Mouse (Mus musculus) CD4-positive helper T cell, adult 2 months (primary cell): ENCODE results near the gene Foxp1.

Experiments
- DNase-seq: peaks from one replicate; pipeline ENCODE4 v3.0.0-alpha.2; 2012; ENCODE audit warnings: low read depth, missing footprints, low spot score

The Foxp1 gene

GRCm38 (mm10) chr6:98949286-98949685 is 573.2 kb downstream of the Foxp1 start:
- DNase-seq, result no peak

DNA sequence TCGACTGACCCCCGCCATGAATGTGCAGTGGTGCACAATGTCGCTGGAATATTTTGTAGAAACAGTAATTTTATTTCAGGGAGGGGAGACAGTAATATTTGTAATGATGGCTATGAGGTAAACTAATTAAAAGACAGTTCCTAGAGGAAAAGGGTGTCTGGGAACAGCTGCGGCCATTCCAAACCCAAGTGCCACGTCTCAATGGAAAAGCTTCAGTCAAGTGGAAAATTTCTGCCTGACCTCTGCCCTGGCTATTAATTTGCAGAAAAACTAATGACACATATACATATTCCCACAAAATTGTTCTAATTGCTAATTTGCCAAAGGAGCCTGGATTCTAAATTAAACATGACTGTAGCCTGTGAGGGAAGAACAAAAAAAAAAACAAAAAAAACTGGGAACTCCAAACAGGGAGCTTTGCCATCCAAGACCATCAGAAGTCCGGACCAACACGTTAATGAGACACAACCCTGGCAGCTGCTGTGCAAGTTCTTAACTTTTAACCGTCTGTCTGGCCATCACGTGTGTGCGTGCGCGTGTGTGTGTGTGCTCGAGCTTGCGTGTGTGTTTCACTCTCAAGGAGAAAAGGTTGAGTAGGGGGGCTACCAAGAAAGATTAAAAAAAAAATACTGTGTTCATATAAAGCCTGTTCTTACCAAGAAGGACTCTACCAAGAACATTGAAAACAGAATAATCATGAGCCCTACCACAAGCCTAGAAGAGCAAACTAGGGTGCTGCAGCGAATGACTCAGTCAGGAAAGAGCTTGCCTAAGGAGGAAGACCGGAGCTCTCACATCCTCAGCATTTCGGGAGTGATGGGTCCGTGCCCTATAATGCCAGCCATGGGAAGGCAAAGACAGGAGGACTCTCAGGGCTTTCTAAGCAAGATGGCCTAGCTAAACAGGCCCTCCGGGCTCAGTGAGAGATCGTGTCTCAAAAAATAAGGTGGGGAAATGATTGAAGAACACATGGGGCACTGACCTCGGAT is 574.1 kb downstream of the Foxp1 start:
- DNase-seq, result no peak

- DNase-seq, result no peak
These were observed 574.9 kb downstream of the Foxp1 start for GRCm38 (mm10) chr6:98947486-98948152.

- DNase-seq, result no peak
These were observed 575.8 kb downstream of the Foxp1 start for GRCm38 (mm10) chr6:98946731-98947130.

GRCm38 (mm10) chr6:98945496-98946412 is 576.8 kb downstream of the Foxp1 start:
- no peak for DNase-seq

DNA sequence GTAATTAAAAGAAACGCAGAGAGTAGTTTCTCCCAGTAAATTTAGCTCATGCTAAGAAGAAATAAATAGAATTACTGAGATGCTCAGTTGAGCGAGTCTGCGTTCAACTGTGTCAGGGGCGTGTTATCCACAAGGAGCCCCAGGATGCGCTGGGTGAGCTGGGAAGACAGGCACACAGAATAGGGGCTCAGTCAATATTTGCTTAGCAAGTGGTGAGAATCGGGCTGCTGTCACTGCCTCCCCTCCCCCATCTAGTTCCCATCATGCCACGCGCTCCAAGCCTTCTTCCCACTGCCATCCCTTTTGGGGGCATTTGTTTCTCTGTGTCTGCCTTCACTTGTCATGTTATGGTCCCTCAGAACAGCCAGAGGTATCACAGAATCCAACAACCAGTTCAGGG is 584.2 kb downstream of the Foxp1 start:
- DNase-seq, result no peak

GRCm38 (mm10) chr6:98937513-98937912 is 585.0 kb downstream of the Foxp1 start:
- no peak for DNase-seq

- DNase-seq, result no peak
These were observed 586.1 kb downstream of the Foxp1 start for GRCm38 (mm10) chr6:98936377-98936776.

DNA sequence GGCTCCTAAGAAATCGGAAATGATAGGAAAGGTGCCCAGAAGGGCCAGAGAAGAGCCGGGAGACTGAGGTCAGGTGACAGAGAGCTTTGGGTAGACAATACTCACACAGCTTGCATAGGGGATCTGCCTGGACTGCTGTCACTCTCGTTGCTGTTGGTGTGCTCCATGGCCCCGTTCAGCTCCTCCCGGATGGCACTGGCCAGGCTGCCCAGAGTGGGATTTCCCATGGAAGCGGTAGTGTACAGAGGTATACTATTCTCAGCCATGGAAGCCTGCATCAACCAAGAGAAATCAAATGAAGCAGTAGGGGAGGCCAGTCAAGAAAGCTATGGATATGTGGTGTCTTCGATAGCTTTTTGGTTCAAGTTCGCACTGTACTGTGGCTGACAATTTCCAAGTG is 587.4 kb downstream of the Foxp1 start:
- DNase-seq, result no peak

DNA sequence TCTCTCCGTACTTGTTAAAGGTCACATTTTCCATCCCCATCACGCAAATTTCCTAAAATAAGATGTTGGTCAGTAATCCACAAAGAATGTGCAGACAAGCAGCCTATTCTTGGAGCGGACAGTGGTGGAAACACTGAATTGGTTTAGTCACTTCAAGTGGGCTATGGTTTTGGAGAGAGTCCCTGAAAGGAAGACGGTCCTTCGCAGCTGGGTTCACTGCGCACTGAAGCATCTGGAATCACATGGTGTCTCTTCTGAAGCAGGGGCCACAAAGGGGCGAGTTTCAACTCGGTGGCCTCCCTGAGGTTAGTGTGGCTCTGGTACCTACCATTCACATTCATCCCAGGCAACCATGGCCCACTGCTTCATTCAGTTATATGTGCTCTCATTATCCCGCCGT is 588.1 kb downstream of the Foxp1 start:
- no peak for DNase-seq

- no peak for DNase-seq
These were observed 589.3 kb downstream of the Foxp1 start for GRCm38 (mm10) chr6:98933135-98933724.

DNA sequence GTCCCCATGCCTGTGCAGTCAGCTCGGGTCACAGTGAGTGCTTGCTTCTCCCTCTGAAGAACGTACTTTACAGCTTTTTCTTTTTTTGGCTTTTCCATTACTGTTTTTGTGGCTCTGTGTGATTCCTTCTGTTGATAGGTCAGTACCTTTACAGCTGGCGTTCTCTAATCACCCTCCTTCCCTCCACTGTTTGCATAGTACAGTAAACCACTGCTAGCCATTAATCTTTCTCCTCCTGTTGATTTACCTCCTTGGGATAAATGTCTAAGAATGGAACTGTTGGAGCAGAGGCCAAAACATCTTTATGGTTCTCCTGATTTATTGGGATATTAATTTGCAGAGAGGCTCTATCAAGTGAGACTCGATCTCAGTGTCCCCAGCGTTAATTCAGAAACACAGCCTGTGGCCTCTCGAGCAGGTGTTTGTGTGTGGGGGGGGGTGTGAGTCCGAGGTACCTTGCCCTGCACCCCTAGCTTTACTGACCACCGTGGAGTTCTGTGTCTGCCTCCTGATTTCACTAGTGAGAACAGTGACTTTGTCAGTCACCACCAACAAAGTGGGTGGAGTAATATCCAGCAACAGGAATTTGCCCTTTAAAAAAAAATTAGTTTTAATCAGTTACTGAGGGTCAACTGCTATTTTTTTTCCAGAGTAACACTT is 590.5 kb downstream of the Foxp1 start:
- no peak for DNase-seq

DNA sequence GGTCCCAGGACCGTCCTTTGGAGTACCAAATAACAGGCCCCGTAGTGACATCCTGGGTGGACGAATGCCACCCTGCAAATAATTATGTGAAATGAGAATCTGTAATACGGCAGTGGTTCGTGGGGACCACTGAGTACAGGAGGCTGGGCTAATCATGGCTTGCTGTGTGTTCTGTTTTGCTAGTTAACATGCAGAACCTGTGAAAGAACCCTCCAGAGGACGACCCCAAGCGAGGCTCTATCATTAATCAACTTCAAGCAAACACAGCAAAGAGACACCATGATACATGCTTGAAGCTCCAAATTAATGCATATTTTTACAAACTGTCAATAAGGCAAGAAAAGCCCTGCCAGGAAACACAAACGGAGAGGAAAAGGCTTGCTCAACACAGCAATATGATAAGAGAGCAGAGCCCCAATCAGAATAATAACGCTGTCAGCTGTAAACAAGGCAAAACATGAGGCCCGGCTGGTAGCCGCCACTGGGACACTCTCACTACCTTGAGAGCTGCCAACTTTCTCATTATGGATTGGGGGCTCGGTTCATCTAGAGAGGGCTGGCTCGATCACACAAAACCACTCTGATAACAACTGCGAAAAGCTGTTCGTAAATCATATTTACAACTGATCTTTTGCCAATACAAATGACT is 591.7 kb downstream of the Foxp1 start:
- DNase-seq, result no peak

DNA sequence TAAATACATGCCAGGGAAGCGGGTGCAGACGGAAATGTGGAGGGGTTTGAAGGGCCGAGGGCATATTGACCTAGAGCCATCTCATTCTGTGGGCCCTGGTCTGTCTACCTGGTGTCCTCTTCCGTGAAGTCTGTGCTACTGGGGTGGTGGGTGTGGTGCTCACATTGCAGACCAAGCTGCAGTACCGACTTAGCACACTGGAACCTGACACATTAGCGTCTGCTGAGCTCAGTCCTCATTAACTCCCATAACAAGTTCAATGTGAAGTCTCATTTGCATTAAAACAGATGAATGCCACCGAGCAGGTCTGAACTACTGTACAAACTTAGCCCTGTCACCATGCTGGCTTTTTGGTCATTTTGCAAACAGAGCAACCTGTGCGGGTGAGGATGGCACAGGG is 594.2 kb downstream of the Foxp1 start:
- DNase-seq, result no peak

DNA sequence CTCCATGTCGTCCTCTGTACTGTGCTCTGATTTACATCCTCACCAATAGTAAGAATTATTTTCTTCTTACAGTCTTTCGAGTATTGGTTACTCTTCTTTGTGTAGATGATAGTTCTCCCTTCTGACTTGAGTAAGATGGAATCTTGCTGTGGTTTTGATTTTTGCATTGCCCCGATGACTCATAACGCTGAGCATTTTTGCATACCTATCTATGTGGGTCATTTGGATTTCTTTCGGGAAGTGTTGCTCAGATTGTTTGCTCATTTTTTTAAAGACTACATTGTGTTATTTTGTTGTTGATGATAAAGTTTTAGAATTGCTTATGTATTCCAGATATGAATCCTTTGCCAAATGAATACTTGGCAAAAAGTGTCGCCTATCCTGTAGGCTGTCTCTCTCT is 621.3 kb downstream of the Foxp1 start:
- no peak for DNase-seq

- DNase-seq, result no peak
These were observed 644.3 kb downstream of the Foxp1 start for GRCm38 (mm10) chr6:98878208-98878607.

DNA sequence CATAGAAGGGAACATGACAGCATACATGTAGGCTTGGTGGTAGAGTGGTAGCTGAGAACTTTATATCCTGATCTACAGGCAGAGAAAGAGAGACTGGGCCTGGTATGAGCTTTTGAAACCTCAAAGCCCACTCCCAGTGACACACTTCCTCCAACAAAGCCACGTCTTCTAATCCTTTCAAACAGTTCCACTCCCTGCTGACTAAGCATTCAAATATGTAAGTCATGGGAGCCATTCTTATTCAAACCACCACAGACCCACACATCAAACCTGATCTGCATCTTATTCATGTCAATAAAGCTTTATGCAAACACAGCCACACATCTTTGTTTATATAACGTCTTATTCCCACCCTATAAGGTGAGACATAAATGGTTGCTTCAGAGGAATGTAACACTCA is 646.1 kb downstream of the Foxp1 start:
- DNase-seq, result no peak
